Mouse (Mus musculus) macrophage (primary cell): Measurements from ENCODE around the gene Sall2. TPM values are rescaled to one million over a fixed set of nuclear protein-coding genes. Genes with fewer than 3 reads are reported as not detected.

Experiments used
- polyA plus RNA-seq: library from polyadenylated mRNA; stranded (reverse); fragments of 250-400 nt; gene quantifications from 3 replicates; pipeline ENCODE4 v1.2.4, GENCODE M21; 2018; ENCODE audit warnings: inconsistent platforms

Sall2 gene
- polyA plus RNA-seq, 1 experiment from 2014 or later = 0.27 TPM

Other genes with a start within 250 kb of the Sall2 start
- gene Hnrnpc, start 224.7 kb downstream of the Sall2 start, polyA plus RNA-seq = 156 to 310 TPM (median 188 TPM) in 3 replicates
- gene Rpgrip1, start 218.1 kb downstream of the Sall2 start, polyA plus RNA-seq = 1.3 to 4.3 TPM (median 2.3 TPM) in 3 replicates
- 37.9 to 74.0 TPM (median 56.6 TPM) in 3 replicates for gene Supt16, start 131.3 kb downstream of the Sall2 start, polyA plus RNA-seq
- 45.5 to 56.6 TPM (median 54.6 TPM) in 3 replicates for gene Chd8, start 71.0 kb downstream of the Sall2 start, polyA plus RNA-seq
- gene Tox4, start 49.6 kb downstream of the Sall2 start, polyA plus RNA-seq = 34.3 to 46.1 TPM (median 44.4 TPM) in 3 replicates
- 9.7 to 20.8 TPM (median 12.3 TPM) in 3 replicates for gene Rab2b, start 49.2 kb downstream of the Sall2 start, polyA plus RNA-seq
- 15.8 to 18.9 TPM (median 16.8 TPM) in 3 replicates for gene Mettl3, start 23.6 kb downstream of the Sall2 start, polyA plus RNA-seq
- not detected in 3 replicates for gene Olfr1513, start 27.6 kb upstream of the Sall2 start, polyA plus RNA-seq
- gene Olfr1512, start 50.4 kb upstream of the Sall2 start, polyA plus RNA-seq = not detected in 3 replicates
- gene Olfr1511, start 68.6 kb upstream of the Sall2 start, polyA plus RNA-seq = not detected in 3 replicates
- gene Olfr1510, start 85.6 kb upstream of the Sall2 start, polyA plus RNA-seq = not detected in 3 replicates
- gene Olfr1509, start 114.2 kb upstream of the Sall2 start, polyA plus RNA-seq = not detected in 3 replicates
- not detected in 3 replicates for gene Olfr1508, start 138.7 kb upstream of the Sall2 start, polyA plus RNA-seq
- gene Olfr1507, start 167.0 kb upstream of the Sall2 start, polyA plus RNA-seq = not detected in 3 replicates